Mouse (Mus musculus) G1E (cell line): ENCODE results near the gene Gm10570.

ENCODE experiments used
- CTCF ChIP-seq: IDR thresholded peaks from 2 replicates; pipeline ENCODE4 v1.5.1; 2012; ENCODE audit warnings: low read depth, low read length, inconsistent platforms, mixed read lengths
- GATA1 ChIP-seq: IDR thresholded peaks from 2 replicates; pipeline ENCODE4 v1.6.1; 2012; ENCODE audit warnings: borderline replicate concordance, low read length, inconsistent platforms, mixed read lengths

GRCm38 (mm10) chr4:130266601-130267000, 41.9 kb downstream of the Gm10570 start:
- no peak for TF ChIP-seq CTCF
- TF ChIP-seq GATA1 = no peak
